Mouse (Mus musculus): Measurements from ENCODE around the gene Slc35d1. TPM values are rescaled to one million over a fixed set of nuclear protein-coding genes. Genes with fewer than 3 reads are reported as not detected.
A peak's percentile ranks its signal among the peaks of the same experiment; 100 is the strongest.

Slc35d1 gene
- polyA plus RNA-seq, 1 experiment from 2014 or later = 6.9 TPM

DNA sequence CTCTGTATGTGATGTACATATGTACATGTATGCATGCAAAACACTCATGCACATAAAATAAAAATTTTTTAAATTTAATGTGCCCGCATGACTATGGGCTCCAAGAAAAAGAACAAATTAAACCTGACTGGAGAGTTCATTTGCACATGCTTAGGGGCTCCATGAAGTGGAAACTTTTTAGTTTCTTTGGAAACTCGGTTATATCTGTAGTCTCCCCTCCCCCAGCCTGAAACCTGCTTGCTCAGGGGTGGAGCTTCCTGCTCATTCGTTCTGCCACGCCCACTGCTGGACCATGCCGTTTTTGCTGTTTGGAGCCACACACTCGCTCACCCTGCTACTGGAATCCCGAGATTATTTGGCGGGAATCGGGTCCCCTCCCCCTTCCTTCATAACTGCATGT is 7.9 kb upstream of the Slc35d1 start:
- Histone ChIP-seq H3K27me3 (replicated peaks; ENCODE audit: control insufficient read depth, insufficient read depth, low read length) (no peaks in the 10 kb centered on the region), H3K4me1 (ENCODE audit: control insufficient read depth, insufficient read depth, low read depth, low read length) (no peaks in the 10 kb centered on the region), H3K27ac (ENCODE audit: low read depth, low read length) (no peak overlapping the region), H3K9ac (ENCODE audit: low read depth, low read length) (no peak overlapping the region), H3K9me3 (ENCODE audit: control insufficient read depth, low read length) (no peaks in the 10 kb centered on the region), H3K4me3 (ENCODE audit: low read length) (no peak overlapping the region), H3K36me3 (ENCODE audit: control insufficient read depth, insufficient read depth, low read length) (no peaks in the 10 kb centered on the region), H3K4me2 (ENCODE audit: low read length) (no peak overlapping the region)
- WGBS = 54% methylated on average over 9 of the region's 9 CpGs
- ATAC-seq = no peak

DNA sequence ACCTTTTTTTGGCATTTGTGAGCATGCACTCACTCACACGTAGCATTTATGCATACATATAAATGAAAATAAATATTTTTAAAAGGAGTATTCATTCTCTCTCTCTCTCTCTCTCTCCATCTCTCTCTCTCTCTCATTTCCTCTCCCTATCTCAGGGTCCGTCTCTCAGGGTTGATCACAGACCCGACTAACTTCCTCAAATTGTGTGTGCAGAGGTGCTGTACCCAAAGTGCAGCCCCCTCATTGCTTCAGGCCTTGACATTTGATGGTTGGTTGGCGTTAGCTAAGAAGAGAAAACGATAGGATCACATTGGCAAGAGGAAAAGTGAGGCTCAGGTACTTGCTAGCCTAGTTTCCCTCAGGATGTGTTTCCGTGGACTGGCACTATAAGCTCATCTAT is 6.8 kb upstream of the Slc35d1 start:
- no peak for ATAC-seq
- H3K27ac ChIP-seq (ENCODE audit: low read depth, low read length) = no peak overlapping the region

GRCm38 (mm10) chr4:103219011-103219410 is 4.0 kb upstream of the Slc35d1 start:
- no peak overlapping the region for H3K4me2 ChIP-seq (ENCODE audit: low read length)

More for the DNA sequence above, 6.8 kb upstream of the Slc35d1 start:
- Histone ChIP-seq H3K4me2 (ENCODE audit: low read length) (no peak overlapping the region), H3K9me3 (ENCODE audit: control insufficient read depth, low read length) (no peaks in the 10 kb centered on the region), H3K27me3 (replicated peaks; ENCODE audit: control insufficient read depth, insufficient read depth, low read length) (no peaks in the 10 kb centered on the region), H3K4me1 (ENCODE audit: control insufficient read depth, insufficient read depth, low read depth, low read length) (no peaks in the 10 kb centered on the region), H3K36me3 (ENCODE audit: control insufficient read depth, insufficient read depth, low read length) (no peaks in the 10 kb centered on the region), H3K4me3 (ENCODE audit: low read length) (no peak overlapping the region), H3K9ac (ENCODE audit: low read depth, low read length) (no peak overlapping the region)
- WGBS = 81% methylated on average over 6 of the region's 6 CpGs

DNA sequence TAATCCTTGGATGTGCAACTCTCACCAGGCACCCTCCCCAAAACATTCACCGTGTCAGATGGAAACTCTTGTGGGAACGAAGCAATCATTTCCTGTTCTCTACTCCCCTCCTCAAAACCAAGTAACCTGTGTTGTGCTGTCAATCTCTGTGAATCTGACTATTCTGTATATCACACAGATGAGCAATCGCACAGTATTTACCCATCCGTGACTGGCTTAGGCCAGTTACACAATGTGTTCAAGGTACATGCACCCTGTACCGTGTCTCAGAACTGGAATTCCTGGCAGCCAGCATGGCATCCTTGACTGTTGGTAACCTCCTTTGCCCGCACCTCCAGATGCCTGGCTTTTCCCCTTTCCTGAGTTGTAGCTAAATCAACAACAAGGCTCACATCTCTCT is 1.1 kb upstream of the Slc35d1 start:
- no peak for ATAC-seq
- Histone ChIP-seq H3K27me3 (replicated peaks; ENCODE audit: control insufficient read depth, insufficient read depth, low read length) (no peaks in the 10 kb centered on the region), H3K4me2 (ENCODE audit: low read length) (no peak overlapping the region), H3K9ac (ENCODE audit: low read depth, low read length) (no peak overlapping the region), H3K4me3 (ENCODE audit: low read length) (no peak overlapping the region), H3K9me3 (ENCODE audit: control insufficient read depth, low read length) (no peaks in the 10 kb centered on the region), H3K27ac (ENCODE audit: low read depth, low read length) (no peak overlapping the region), H3K4me1 (ENCODE audit: control insufficient read depth, insufficient read depth, low read depth, low read length) (peaks cover 13% of the 10 kb centered on the region), H3K36me3 (ENCODE audit: control insufficient read depth, insufficient read depth, low read length) (no peaks in the 10 kb centered on the region)
- WGBS = 84% methylated on average over 6 of the region's 6 CpGs

More at GRCm38 (mm10) chr4:103219011-103219410, 4.0 kb upstream of the Slc35d1 start:
- Histone ChIP-seq H3K9me3 (ENCODE audit: control insufficient read depth, low read length) (no peaks in the 10 kb centered on the region), H3K9ac (ENCODE audit: low read depth, low read length) (no peak overlapping the region), H3K4me3 (ENCODE audit: low read length) (no peak overlapping the region), H3K27me3 (replicated peaks; ENCODE audit: control insufficient read depth, insufficient read depth, low read length) (no peaks in the 10 kb centered on the region), H3K27ac (ENCODE audit: low read depth, low read length) (no peak overlapping the region), H3K4me1 (ENCODE audit: control insufficient read depth, insufficient read depth, low read depth, low read length) (peaks cover 4% of the 10 kb centered on the region; the same call in 1 of the 2 replicates), H3K36me3 (ENCODE audit: control insufficient read depth, insufficient read depth, low read length) (no peaks in the 10 kb centered on the region)
- WGBS = 70% methylated on average over 5 of the region's 5 CpGs
- ATAC-seq = no peak

- Histone ChIP-seq H3K9ac (ENCODE audit: low read depth, low read length) (peak overlapping the region; percentile 100), H3K4me1 (ENCODE audit: control insufficient read depth, insufficient read depth, low read depth, low read length) (peaks cover 13% of the 10 kb centered on the region), H3K36me3 (ENCODE audit: control insufficient read depth, insufficient read depth, low read length) (peaks cover 3% of the 10 kb centered on the region; the same call in 1 of the 2 replicates), H3K27ac (ENCODE audit: low read depth, low read length) (peak overlapping the region; percentile 100), H3K9me3 (ENCODE audit: control insufficient read depth, low read length) (no peaks in the 10 kb centered on the region), H3K4me3 (ENCODE audit: low read length) (peak overlapping the region; percentile 90), H3K27me3 (replicated peaks; ENCODE audit: control insufficient read depth, insufficient read depth, low read length) (no peaks in the 10 kb centered on the region), H3K4me2 (ENCODE audit: low read length) (peak overlapping the region; percentile 65)
- under 1% methylated on average over 45 of the region's 48 CpGs for WGBS
- peak; percentile 78 for ATAC-seq
These were observed 453 bp downstream of the Slc35d1 start for GRCm38 (mm10) chr4:103214498-103214924.

DNA sequence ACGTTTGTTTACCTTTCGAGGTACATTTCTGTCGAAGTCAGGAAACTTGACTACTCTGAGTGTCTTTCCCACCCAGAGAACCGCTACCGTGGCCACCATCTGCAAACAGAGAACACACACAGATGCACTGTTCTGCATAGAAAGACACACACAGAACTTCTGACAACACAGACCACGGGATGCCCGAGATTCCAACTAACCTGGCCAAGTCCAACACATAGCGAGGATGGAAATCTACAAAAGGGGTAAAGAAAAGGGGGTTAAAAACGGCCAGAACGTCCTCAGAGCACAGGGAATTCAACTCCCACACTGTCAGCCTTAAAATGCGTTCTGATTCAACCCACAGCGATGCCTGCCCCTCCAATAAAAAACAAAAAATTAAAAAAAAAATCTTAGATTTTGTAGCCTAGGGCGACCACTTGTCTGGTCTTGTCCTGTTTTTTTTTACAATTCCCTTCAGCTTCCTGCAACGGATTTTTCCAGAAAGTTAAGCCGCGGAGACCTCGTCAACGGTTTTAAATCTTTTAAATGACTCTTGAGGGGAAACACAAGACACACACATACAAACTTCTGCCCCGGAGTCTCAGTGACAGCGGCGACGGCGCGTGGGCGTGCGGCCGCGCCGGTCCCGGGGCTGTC is 986 bp downstream of the Slc35d1 start:
- Histone ChIP-seq H3K36me3 (ENCODE audit: control insufficient read depth, insufficient read depth, low read length) (peaks cover 3% of the 10 kb centered on the region; the same call in 1 of the 2 replicates), H3K9me3 (ENCODE audit: control insufficient read depth, low read length) (no peaks in the 10 kb centered on the region), H3K27ac (ENCODE audit: low read depth, low read length) (peak overlapping the region; percentile 100), H3K4me3 (ENCODE audit: low read length) (peak overlapping the region; percentile 90), H3K4me2 (ENCODE audit: low read length) (peak overlapping the region; percentile 65), H3K9ac (ENCODE audit: low read depth, low read length) (peak overlapping the region; percentile 100), H3K27me3 (replicated peaks; ENCODE audit: control insufficient read depth, insufficient read depth, low read length) (no peaks in the 10 kb centered on the region), H3K4me1 (ENCODE audit: control insufficient read depth, insufficient read depth, low read depth, low read length) (peaks cover 13% of the 10 kb centered on the region)
- no peak for ATAC-seq
- WGBS = 4% methylated on average over 30 of the region's 30 CpGs

- H3K9ac ChIP-seq (ENCODE audit: low read depth, low read length) = no peak overlapping the region
- ATAC-seq = no peak
- no peak overlapping the region for H3K4me3 ChIP-seq (ENCODE audit: low read length)
- 86% methylated on average over 1 of the region's 1 CpGs for WGBS
- H3K4me2 ChIP-seq (ENCODE audit: low read length) = no peak overlapping the region
- no peaks in the 10 kb centered on the region for H3K27me3 ChIP-seq (replicated peaks; ENCODE audit: control insufficient read depth, insufficient read depth, low read length)
- no peaks in the 10 kb centered on the region for H3K9me3 ChIP-seq (ENCODE audit: control insufficient read depth, low read length)
- H3K36me3 ChIP-seq (ENCODE audit: control insufficient read depth, insufficient read depth, low read length) = peaks cover 16% of the 10 kb centered on the region
- H3K27ac ChIP-seq (ENCODE audit: low read depth, low read length) = no peak overlapping the region
- H3K4me1 ChIP-seq (ENCODE audit: control insufficient read depth, insufficient read depth, low read depth, low read length) = peaks cover 7% of the 10 kb centered on the region
These were observed 6.4 kb downstream of the Slc35d1 start for GRCm38 (mm10) chr4:103208553-103208952.

DNA sequence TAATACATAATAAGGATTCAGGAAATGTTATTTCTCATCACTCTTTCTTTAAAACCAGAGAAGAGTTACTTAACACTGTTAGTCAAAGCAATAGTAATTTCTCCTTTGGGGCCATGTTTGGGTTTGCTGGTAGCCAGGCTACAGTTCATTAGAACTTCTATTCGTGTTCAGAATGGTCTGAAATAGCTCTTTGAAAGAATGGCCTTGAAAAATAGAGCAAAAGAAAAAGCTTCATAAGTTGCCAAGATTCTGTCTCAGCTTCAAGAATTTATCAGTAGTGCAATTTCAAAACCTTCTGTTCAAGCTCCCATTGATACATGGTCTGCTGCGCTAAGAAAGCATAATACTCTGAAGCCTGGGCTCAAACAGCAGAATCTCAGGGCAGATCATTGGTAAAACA is 11.3 kb downstream of the Slc35d1 start:
- Histone ChIP-seq H3K4me2 (ENCODE audit: low read length) (no peak overlapping the region), H3K4me1 (ENCODE audit: control insufficient read depth, insufficient read depth, low read depth, low read length) (no peaks in the 10 kb centered on the region), H3K27me3 (replicated peaks; ENCODE audit: control insufficient read depth, insufficient read depth, low read length) (no peaks in the 10 kb centered on the region), H3K9ac (ENCODE audit: low read depth, low read length) (no peak overlapping the region), H3K9me3 (ENCODE audit: control insufficient read depth, low read length) (no peaks in the 10 kb centered on the region), H3K27ac (ENCODE audit: low read depth, low read length) (no peak overlapping the region), H3K4me3 (ENCODE audit: low read length) (no peak overlapping the region), H3K36me3 (ENCODE audit: control insufficient read depth, insufficient read depth, low read length) (peaks cover 20% of the 10 kb centered on the region)
- 62% methylated on average over 2 of the region's 2 CpGs for WGBS
- ATAC-seq = no peak

- H3K9ac ChIP-seq (ENCODE audit: low read depth, low read length) = no peak overlapping the region
- ATAC-seq = no peak; the same call in 1 of the 2 replicates
- H3K4me2 ChIP-seq (ENCODE audit: low read length) = no peak overlapping the region
- H3K36me3 ChIP-seq (ENCODE audit: control insufficient read depth, insufficient read depth, low read length) = peaks cover 9% of the 10 kb centered on the region; the same call in 1 of the 2 replicates
- no peaks in the 10 kb centered on the region for H3K27me3 ChIP-seq (replicated peaks; ENCODE audit: control insufficient read depth, insufficient read depth, low read length)
- no peaks in the 10 kb centered on the region for H3K4me1 ChIP-seq (ENCODE audit: control insufficient read depth, insufficient read depth, low read depth, low read length)
- no peak overlapping the region for H3K4me3 ChIP-seq (ENCODE audit: low read length)
- H3K9me3 ChIP-seq (ENCODE audit: control insufficient read depth, low read length) = no peaks in the 10 kb centered on the region
- no peak overlapping the region for H3K27ac ChIP-seq (ENCODE audit: low read depth, low read length)
- 100% methylated on average over 1 of the region's 1 CpGs for WGBS
These were observed 14.9 kb downstream of the Slc35d1 start for GRCm38 (mm10) chr4:103200046-103200445.

All from hindbrain, embryonic 16.5 days (tissue).